Mouse (Mus musculus) urinary bladder, postnatal 36 days (tissue): ENCODE measurements around the gene 1700001L19Rik.
"Not testable (repeated sequence)": the region's sequence is repeated elsewhere in the genome, so short reads cannot be mapped to it uniquely, and the experiment has no call there.

Source experiments
- DNase-seq, 2 experiments: peaks; one replicate each; pipeline ENCODE4 v3.0.0; 2022; ENCODE audit warnings: low spot score in 2 of 2, mixed read lengths in 1 of 2

Gene 1700001L19Rik

DNA sequence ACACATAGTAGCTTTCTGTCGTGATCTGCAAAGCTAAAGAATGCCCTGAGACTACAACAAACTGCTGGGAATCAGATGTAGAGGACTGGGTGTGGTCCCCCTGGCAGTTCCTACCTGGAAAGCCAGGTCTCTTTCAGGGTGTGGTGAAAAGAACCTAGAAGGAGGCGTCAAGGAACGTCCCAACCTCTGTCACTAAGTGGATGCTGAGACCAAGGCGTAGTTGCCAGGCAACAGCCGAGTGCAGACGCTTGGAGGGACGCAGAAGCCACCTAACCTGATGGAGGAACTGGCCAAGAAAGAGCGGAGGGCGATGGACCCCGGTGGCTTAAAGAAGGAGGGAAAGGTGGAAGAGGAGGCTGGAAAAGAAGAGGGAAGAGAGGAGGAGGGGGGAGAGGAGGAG, at the start of gene 1700001L19Rik:
Gene 1700001L19Rik, plus strand, starts transcription at position 223 of the 400 bp plus-strand sequence.
- DNase-seq: no peak

DNA sequence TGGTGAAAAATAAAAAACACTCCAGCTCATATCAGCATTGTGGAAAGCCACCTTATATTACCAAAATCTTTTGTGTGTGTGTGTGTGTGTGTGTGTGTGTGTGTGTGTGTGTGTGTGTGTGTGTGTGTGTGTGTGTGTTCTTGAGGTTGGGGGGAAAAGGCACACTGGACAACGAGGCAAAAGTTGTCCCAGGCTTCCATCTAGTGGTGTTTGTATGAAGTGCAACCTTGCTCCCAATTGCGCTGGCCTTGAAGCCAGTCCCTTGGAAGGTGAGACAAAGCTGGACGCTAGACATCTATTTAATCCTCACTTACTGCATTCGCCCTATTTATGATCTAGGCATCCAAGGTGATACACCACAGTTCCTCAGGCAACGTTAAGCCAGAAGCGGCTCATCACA, 43.8 kb upstream of the 1700001L19Rik start:
- DNase-seq: not testable (repeated sequence)

DNA sequence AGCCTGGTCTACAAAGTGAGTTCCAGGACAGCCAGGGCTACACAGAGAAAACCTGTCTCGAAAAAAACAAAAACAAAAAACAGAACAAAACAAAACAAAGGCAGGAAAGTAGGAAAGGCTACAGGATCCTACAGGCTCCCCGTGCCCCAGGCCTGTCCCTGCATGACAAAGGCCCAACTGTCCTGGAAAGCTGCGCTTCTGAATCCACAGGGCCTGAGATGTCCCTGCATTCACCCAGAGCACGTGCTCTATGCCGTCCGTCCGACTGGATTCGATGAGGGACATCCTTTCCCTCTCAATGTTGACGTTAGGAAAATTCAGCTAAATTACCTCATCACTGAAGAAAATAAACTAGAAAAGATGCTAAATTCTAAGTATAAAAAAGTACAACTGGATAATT, 29.1 kb upstream of the 1700001L19Rik start:
- DNase-seq: no peak

DNA sequence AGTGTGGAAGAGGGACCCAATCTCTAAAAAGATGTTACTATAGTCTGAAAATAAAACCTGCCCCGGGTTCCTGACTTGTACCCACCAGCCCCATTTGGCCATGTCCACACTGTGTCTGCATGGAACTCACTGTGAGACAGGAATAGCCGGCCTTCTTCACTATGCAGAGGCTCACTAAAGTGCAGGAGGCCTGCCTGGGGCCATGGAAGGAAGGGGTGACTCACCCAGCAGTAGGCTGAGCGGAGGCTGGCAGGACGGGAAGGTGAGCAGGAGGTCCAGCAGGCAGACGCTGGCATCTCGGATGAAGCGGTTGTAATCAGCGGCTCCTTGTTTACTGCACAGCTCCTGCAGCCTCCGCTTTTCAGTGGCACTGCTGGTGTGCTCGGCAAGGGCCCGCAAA, 28.7 kb upstream of the 1700001L19Rik start:
- no peak for DNase-seq

DNA sequence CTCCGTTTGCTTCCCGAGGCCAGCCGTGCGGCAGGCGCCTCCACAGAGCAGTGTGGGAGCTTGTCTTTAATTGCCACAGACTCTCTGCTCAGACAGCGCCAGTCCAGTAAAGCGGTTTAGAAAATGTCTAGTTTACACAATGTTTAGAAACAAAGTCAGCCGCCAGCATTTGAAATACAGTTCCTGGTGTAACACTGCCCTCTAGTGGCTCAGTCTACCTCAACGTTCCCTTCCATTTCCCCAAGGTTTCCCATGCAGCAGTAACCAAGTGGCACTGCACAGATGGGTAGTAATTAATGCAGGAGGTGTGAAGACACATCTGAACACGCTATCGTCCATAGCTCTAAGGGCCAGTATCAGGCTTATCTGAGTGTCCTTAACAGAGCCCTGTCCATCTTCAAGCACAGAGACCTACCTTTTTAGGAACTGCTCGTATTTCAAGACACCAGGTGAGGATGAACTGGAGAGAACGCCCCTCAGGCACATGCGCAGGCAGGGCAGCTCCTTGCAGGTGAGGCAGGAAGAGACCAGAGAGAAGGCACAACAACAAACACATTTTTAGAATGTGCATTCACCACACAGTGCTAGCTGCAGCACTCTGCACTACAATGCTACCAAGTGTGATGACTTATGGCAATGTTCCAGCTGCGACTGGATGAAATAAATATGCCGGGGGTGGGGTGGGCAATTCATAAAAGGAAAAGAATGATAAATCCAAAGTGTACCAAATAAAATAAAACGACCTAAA, 27.5 kb upstream of the 1700001L19Rik start:
- peak; percentile 20 to 44 for DNase-seq

DNA sequence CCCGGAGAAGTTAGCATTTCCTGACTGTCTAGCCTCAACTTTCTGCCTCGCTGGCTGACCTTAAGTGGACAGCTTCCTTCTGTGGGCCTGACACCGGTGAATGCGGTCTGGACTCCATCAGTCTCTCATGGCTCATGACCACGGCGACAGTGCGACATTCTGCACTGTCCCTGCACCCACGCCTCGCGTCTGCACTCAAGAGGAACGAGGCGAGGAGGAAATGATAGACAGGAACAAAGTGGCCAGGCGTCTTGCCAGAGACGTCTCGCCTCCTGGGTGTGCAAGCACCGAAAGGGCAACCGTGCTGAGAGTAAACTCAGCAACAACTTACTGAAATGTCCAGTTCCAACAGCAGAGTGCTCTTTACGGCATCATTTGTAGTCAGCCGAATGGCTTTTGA, 25.0 kb upstream of the 1700001L19Rik start:
- no peak for DNase-seq

DNA sequence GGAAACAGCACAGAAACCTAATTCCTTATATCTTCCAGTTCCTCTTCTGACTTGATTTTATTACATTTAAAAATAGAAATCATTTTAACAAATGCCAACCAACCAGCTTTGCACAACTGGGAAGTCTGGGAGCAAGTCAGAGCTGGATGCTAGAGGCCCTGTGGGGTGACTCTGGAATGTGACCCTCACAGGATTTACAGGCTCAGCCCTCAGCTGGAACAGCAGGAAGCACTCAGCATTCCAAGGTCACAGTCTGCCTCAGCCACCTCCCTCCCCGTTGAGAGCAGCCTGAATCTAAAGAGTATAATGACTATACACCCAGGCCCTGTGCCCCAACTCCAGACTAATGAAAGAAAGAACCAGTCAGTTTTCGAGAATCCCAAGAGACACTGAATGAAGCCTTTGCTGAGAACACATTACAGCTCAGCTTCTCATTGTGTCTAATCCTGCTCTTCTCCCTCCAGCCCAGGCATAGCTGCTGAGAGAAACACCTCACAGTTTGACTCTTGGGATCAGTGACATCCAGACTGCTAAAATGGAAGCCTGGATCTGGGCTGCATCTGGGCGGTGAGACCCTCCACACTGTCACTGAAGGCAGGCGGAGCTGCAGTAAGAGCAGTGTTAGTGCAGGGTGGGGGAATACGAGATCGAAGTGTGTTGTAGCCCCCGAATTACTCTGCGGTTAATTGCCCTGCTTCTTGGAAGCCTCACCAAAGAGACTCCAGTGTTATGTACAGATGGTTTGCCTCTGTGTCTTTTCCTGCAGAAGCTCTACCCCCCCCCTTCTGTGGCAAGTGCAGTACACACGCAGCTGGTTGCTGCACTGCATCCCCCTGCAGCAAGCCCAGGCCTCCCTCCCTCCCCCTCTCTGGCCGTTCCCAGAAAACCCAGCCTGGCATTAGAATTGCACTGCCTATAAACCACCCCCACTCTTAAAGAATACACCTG, 24.0 kb upstream of the 1700001L19Rik start:
- no peak for DNase-seq

DNA sequence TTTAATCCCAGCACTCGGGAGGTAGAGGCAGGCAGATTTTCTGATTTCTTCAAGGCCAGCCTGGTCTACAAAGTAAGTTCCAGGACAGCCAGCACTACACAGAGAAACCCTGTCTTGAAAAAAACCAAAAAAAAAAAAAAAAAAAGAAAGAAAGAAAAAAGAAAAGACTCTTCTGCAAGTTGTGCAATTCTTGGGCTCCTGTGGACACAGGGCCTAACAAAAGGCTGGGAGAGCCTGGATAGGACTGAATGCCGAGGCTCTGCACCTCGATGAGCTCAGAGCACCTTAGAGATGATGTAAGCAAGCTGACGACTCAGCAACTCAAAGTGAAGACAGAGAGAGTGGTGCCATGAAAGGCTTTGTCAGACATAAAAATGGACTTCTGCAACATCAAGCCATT, 22.8 kb upstream of the 1700001L19Rik start:
- DNase-seq: no peak

DNA sequence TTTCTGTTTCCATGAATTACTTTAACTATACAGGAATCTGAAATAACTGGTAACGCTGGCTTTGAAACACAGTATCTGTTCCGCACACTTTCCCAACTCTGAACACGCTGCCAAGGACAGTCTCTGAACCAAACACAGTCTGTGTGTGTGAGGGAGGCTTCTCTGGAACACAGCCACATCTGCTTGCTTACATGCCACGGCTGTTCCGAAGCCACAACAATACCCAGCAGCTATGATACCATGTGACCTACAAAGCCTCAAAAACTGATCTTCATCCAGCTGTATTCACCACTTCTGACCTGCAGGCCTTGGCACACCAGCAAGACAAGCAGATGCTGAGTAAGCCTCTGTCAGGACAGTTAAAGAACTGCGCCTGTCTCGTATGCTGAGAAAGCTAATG, 19.3 kb upstream of the 1700001L19Rik start:
- peak in 1 of 2 experiments; percentile 37 for DNase-seq

DNA sequence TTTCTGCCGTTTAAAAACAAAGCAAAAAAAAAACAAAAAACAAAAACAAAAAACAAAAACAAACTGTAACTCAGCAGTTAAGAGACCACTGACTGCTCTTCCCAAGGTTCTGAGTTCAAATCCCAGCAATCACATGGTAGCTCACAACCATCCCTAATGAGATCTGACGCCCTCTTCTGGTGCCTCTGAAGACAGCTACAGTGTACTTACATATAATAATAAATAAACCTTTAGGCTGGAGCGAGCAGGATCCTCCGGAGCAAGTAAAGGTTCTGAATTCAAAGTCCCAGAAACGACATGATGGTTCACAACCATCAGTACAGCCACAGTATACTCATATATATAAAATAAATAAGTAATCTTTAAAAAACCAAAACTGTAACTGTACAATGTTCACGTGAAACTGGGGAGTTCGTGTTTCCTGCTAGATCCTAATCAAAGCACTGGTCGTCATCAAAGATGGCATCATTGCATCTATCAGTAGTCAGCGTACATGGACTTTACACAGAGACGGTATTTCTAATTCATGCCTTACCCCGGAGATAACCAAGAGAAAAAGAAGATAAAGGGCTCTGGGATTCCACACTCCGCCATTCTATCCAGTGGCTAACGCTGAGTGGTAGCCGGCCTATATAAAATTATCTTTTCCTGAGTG, 16.0 kb upstream of the 1700001L19Rik start:
- no peak for DNase-seq

DNA sequence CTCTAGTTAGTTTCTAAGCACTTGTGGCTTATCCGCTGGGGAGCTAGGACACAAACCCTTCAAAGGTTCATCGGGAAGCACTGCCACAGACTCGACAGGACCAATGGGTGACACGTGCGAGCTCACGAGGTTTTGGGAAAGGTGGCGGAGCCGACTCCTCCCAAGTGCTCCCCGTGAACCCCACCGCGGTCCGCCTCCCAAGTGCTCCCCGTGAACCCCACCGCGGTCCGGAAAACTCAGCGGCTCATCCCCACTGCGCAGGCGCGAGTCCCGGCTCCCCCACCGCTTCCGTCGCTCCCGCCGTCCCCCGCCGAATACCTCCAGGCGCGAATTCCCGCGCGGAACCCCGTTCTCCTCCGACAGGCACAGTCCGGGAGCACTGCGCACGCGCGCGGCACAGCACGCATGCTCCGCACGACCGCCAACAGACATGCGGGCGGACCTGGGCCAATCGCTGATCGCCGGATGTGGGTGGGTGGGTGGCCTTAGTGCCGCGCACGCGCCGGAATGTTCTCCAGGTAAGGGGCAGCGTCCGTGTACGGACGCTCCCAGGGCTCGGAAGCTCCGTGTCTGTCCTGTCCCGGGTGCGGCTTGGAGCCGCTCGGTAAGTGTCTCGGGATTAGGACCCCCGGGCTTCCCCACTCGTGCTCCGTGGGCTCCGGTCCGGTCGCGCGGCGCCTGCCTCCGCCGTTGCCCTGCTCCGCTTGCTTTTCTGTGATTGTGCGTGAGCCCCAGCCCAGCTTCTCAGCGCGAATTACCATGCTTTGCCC, 15.3 kb upstream of the 1700001L19Rik start, which contains the start of the genes Mtrr and Fastkd3:
Gene Mtrr, minus strand, starts transcription at position 403 of the 770 bp plus-strand sequence.
Gene Fastkd3, plus strand, starts transcription at position 488 of the 770 bp plus-strand sequence.
- peak; percentile 94 to 98 for DNase-seq

DNA sequence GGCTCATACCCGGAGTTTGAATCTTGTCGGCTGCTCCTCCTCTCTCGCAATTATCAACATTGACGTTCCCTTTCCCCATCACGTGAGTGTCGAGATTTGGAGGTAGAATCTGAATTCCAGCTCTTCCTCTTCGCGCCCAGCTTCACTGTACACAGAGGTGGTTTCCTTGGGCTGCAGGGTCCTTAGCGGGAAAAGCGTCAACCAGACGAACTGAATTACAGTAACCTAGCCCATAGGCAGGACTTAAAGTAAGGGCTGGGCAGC, 14.8 kb upstream of the 1700001L19Rik start:
- no peak for DNase-seq

DNA sequence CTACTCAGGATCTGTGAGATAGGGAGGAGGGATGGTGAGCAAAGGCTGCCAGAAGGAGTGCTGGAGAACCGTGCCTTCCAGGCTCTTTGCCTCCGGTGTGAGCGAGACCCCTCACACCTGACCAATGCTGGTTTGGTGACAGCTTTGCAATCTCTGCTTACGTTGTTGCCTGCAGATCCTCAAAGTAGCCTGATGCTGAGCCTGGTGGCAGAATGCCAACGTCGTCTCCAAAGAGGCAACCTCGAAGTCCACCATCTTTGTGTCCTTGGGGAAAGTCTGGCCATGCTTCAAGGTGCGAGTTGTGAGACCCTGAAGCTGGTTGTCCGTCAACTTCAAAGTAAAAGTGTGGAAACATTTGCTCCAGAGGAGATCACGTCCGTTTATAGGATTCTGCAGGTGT, 13.3 kb upstream of the 1700001L19Rik start:
- no peak for DNase-seq

DNA sequence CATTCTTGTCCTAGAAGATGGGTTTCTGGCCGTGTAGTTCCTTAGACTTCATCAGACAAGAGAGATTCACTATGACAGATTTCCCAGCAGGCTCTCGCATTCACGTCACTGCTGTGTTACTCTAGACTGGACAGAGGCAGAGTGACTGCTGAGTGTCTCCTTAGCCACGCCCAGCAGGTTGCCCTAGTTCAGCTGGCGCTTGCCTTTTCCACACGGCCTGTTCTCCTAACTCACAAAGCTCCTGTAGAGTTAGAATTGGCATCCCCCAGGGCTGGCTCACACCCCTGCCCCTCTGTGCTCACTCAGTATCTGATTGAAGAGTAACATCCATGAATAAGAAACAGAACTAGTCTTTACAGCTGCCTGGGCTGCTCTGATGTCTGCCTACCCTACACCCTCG, 11.8 kb upstream of the 1700001L19Rik start:
- no peak for DNase-seq

DNA sequence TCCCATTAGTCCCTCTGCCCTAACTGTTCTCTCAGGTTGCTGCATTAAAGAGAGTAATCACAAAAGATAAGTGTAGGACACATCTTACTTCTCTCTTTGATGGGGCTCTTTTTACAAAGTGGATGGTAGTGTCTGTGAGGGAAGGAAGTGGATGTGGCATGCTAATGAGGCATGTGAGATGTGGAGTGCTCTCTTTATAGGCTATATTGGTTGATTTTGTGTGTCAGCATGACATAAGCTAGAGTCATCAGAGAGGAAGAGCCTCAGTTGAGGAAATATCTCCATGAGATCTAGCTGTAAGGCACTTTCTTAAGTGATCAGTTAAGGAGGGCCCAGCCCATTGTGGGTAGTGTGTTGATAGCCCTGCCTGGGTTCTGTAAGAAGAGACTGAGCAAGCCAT, 8.9 kb upstream of the 1700001L19Rik start:
- DNase-seq: no peak

DNA sequence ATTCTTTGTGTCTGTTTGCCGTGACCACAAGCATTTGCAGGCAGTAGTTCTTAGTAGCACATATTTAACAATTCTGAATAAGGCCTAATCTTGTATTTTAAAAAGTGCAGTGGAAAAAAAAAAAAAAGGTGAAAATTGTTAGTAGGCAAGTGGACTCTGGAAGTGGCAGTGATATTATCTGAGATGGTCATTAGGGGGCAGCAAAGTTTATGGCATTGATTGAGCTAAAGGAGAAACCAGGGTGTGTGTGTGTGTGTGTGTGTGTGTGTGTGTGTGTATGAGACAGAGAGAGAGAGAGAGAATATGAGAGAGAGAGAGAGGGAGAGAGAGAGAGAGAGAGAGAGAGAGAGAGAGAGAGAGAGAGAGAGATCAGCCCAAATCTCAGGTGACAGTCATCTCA, 3.4 kb upstream of the 1700001L19Rik start:
- no peak for DNase-seq

DNA sequence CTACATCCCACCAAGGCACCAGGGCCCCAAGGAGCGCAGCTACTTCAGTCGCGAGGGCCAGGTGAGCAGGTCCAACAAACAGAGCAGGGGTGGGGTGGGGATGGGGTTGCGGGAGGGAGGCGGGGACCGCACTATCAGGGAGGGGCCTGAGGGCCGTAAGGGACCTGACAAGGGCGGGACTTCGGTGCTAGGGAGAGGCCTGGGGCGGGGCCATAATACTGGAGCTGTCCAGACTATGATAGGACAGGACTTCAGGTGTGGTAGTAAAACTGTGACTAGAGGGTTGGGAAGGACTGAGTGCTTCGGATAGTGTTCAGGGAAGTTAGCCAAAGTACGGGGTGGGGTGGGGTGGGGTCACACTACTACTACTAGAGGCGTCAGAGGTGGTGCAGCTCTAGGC, 446 bp downstream of the 1700001L19Rik start:
- DNase-seq: no peak

DNA sequence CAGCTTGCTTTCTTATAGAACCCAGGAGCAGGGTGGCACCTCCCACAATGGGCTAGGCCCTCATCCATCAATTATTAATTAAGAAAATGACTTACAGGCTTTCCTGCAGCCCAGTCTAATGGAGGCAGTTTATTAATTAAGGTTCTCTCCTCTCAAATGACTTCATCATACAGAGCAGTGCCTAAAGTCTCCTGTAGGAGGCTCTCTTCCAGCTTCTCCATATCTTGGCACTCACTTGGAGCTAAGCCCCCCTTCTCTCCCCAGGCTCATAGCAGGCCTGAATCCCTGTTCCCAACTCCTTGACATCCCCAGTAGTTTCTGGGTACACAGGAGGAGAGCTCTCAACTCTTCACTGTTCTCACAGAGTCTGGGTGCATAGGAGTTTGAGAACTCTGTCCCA, 1.7 kb downstream of the 1700001L19Rik start:
- no peak for DNase-seq

DNA sequence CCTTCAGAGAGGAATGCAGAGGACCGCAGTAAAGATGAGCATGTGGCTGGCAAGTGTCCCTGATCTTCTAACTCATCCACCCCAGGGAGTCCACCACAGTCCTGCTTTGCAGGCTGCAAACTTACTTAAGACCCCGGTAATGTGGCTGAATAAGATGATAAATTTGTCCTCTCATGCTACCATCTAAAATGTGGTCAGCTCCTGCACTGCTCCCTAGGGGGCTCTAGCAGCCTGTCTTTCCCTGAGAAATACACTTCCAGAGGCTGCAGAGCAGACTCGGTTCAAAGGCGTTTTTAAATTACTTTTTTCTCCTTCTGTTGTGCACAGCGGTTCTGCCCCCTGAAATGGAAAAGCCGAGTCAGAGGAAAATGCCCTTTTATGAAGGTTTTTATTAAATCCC, 4.0 kb downstream of the 1700001L19Rik start:
- DNase-seq: peak in 1 of 2 experiments; percentile 5

DNA sequence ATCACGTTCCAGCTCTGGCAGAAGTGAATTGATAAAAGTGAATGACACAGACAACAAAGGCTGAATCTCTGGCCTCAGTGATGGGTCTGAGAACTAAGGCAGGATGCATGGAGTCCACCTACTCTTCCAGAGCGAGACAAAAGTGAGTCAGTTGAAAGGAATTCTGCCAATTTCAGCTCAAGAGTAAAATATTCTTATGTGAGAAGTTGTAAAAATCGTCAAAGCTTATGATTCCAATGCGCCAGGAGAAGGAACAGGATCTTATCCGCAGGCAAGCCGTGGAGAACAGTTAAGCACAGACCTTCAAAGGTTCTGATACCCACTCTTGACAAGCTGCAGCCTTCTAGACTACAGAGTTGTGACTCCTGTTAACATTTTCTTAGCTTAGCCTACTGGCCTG, 5.9 kb downstream of the 1700001L19Rik start:
- DNase-seq: no peak

DNA sequence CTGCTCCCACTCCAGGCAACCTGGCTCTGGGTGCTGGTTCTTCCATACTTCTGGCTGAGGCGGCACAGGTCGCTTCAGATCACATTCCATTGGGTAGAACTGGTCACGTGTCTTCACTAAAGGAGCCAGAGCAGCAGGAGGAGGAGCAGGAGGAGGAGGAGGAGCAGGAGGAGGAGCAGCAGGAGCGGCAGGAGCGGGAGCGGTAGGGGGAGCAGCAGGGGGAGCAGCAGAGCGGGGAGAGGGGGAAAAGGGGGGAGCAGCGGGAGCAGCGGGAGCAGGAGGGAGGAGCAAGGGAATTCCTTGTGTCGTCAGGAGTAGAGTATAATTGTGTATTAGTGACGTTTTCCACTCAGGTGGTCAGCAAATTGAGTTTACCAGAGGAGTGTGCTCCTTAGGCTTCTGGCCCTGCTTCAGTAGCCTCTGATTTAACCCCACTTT, 8.5 kb downstream of the 1700001L19Rik start:
- DNase-seq: peak in 1 of 2 experiments; percentile 9
